Mouse (Mus musculus): Measurements from ENCODE around the gene Ppfibp1. TPM values are rescaled to one million over a fixed set of nuclear protein-coding genes. Genes with fewer than 3 reads are reported as not detected.

Ppfibp1 gene
- polyA plus RNA-seq, 1 experiment from 2014 or later: 16.0 TPM

DNA sequence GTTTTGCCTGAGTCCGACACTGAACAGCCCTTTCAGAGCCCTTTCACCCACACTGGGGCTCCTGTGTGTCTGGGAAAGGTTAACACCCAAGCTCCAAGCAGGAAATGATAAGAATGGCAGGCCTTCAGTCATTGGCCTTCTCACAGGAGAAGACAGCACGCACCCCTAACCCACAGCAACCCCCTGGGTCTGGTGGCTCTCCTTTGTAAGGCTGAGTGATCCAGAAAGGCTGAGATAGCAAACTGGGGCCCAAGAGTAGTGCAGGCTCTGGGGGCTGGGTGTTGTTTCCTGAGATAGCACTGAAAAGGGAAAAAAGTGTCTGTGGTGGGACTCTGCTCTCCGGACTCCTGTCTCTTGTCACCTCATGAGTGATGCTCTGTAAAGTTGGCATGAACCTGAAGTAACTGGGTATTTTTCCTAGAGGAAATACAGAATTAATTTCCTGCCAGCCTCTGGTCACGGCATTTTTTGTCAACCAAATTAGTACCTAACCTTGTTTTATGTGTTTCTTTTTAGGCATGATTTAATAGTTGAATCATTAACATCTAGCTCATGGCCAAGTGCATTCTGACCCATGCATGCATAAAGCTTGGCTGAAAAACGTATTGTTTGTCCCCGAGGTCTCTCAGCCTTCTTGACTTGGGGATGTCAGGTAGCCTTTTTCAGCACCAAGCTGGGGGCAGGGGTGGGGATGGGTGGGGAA lies 58.2 kb downstream of the Ppfibp1 start:
- Histone ChIP-seq H3K36me3 (replicated peaks; ENCODE audit: control insufficient read depth, insufficient read depth) (no peaks in the 10 kb centered on the region), H3K4me3 (replicated peaks; ENCODE audit: low read length) (no peak overlapping the region), H3K9me3 (ENCODE audit: control insufficient read depth, low read length) (no peaks in the 10 kb centered on the region), H3K4me1 (replicated peaks; ENCODE audit: control insufficient read depth, insufficient read depth, low read length) (peaks cover 5% of the 10 kb centered on the region), H3K27me3 (ENCODE audit: control insufficient read depth, insufficient read depth, low read length) (no peaks in the 10 kb centered on the region), H3K27ac (no peak overlapping the region), H3K9ac (no peak overlapping the region), H3K4me2 (replicated peaks) (no peak overlapping the region)
- ATAC-seq (ENCODE audit: low FRiP score) (no peak), DNase-seq (ENCODE audit: low spot score) (no peak)
- WGBS: 69% methylated on average over 6 of the region's 6 CpGs

DNA sequence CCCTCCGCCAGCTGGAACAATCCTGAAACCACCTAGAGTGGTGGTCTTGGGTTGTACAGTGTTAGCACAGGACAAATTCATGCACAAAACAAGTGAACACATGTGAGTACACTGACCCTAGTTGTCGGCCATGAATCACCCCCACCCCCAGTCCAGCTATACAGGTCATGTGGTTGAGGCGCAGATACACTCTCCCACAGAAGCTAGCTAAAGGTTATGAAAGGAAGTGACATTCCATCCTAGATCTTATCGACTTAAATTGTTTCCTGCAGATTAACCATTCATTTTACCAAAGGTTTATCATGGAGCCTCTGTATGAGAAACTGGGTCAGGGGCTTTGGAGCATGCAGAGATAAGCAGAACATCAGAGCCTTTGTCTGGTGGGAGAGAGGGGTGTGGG lies 58.9 kb downstream of the Ppfibp1 start:
- H3K27me3 ChIP-seq (ENCODE audit: control insufficient read depth, insufficient read depth, low read length): no peaks in the 10 kb centered on the region
- WGBS: 87% methylated on average over 4 of the region's 4 CpGs

DNA sequence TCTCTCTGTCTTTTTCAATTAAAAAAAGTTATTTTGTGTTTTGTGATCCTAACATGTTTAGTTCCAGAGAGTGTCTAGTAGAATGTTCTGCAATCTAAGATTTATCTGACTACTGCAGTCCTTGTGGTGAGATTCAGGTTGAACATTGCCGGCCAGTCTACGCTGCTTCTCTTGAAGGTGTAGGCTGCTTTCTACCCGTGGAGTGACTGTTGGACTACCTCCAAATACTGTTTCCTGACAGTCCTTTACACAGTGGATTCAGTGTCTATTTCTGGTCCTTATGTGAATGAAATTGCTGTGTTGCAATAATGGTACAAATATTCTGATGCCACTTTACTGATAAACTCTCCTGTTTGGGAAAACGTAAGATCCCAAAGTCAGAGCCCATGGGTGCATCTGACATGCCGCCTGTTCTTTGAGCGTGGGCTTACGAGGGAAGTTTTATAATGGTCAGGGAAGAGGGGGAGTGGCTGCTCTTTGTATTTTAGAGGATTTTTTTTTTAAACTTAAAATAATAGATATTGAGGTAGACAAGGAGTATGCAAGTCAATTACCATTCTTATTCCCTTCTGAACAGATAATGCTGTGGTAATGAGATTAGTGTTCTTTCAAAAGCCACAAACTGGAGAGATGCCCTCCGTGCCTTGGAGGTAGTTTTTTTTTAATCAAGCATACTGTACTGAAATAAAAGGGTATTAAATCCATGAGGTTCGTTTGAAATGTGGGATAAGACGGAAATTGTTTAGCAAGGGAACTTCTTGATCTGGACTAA lies 61.6 kb downstream of the Ppfibp1 start:
- Histone ChIP-seq H3K4me1 (replicated peaks; ENCODE audit: control insufficient read depth, insufficient read depth, low read length) (peaks cover 5% of the 10 kb centered on the region), H3K36me3 (replicated peaks; ENCODE audit: control insufficient read depth, insufficient read depth) (no peaks in the 10 kb centered on the region), H3K9me3 (ENCODE audit: control insufficient read depth, low read length) (no peaks in the 10 kb centered on the region), H3K27ac (no peak overlapping the region), H3K27me3 (ENCODE audit: control insufficient read depth, insufficient read depth, low read length) (no peaks in the 10 kb centered on the region), H3K4me3 (replicated peaks; ENCODE audit: low read length) (no peak overlapping the region), H3K9ac (no peak overlapping the region), H3K4me2 (replicated peaks) (no peak overlapping the region)
- WGBS: 59% methylated on average over 10 of the region's 10 CpGs
- DNase-seq (ENCODE audit: low spot score) (no peak), ATAC-seq (ENCODE audit: low FRiP score) (no peak)

More for the DNA sequence above, 58.9 kb downstream of the Ppfibp1 start:
- Histone ChIP-seq H3K4me2 (replicated peaks) (no peak overlapping the region), H3K27ac (no peak overlapping the region), H3K9ac (no peak overlapping the region), H3K4me1 (replicated peaks; ENCODE audit: control insufficient read depth, insufficient read depth, low read length) (peaks cover 5% of the 10 kb centered on the region), H3K36me3 (replicated peaks; ENCODE audit: control insufficient read depth, insufficient read depth) (no peaks in the 10 kb centered on the region), H3K4me3 (replicated peaks; ENCODE audit: low read length) (no peak overlapping the region), H3K9me3 (ENCODE audit: control insufficient read depth, low read length) (no peaks in the 10 kb centered on the region)
- no peak for ATAC-seq (ENCODE audit: low FRiP score)
- DNase-seq (ENCODE audit: low spot score): no peak

DNA sequence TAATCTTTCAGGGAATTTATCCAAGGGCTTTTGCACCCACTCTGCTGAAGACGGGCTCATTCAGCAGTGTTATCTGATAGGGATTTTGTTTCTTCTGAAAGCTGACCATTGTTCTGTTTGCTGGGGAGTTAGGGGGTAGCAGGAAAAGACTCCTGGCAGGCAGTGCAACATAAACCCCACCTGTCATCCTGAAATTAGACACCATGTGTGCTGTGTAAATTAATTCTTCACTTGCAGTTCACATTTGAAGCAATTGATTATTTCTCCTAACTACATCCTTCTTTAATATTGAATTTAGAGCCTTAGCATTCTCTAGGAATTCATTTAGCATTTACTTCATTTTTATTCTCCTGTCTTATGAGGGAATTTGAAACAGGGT lies 62.2 kb downstream of the Ppfibp1 start:
- no peak for ATAC-seq (ENCODE audit: low FRiP score)
- no peak overlapping the region for H3K9ac ChIP-seq
- WGBS: 28% methylated on average over 1 of the region's 1 CpGs
- H3K9me3 ChIP-seq (ENCODE audit: control insufficient read depth, low read length): no peaks in the 10 kb centered on the region
- no peak overlapping the region for H3K4me3 ChIP-seq (replicated peaks; ENCODE audit: low read length)
- no peak overlapping the region for H3K27ac ChIP-seq
- H3K36me3 ChIP-seq (replicated peaks; ENCODE audit: control insufficient read depth, insufficient read depth): no peaks in the 10 kb centered on the region
- DNase-seq (ENCODE audit: low spot score): no peak
- H3K4me2 ChIP-seq (replicated peaks): no peak overlapping the region
- no peaks in the 10 kb centered on the region for H3K27me3 ChIP-seq (ENCODE audit: control insufficient read depth, insufficient read depth, low read length)
- H3K4me1 ChIP-seq (replicated peaks; ENCODE audit: control insufficient read depth, insufficient read depth, low read length): peaks cover 5% of the 10 kb centered on the region

DNA sequence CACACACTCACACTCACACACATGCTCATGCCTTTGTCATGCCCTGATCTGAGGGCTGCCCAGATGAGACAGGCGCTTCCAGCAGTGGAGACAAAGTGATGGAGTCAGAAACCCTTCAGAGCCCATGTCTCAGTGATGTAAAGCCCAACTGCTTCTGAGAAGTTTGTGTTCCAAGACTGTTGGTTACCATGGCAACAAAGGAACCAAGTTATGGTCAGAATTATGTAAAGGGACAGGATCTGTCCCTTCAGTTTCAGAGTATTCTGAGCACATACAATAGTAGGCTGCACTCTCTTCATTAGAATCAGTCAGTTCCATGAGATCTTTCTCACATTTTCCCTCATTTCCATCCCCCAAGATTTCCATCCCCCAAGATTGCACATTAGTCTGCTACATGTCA lies 66.0 kb downstream of the Ppfibp1 start, which contains the start of gene 1700034J05Rik:
TSS of gene 1700034J05Rik (minus strand) at position 165 of the 400 bp plus-strand sequence.
- WGBS: 91% methylated on average over 1 of the region's 1 CpGs
- Histone ChIP-seq H3K9ac (no peak within 1 kb of the TSS), H3K27ac (no peak within 1 kb of the TSS), H3K27me3 (ENCODE audit: control insufficient read depth, insufficient read depth, low read length) (no peaks in the 10 kb centered on the region), H3K4me1 (replicated peaks; ENCODE audit: control insufficient read depth, insufficient read depth, low read length) (peaks cover 5% of the 10 kb centered on the region), H3K4me3 (replicated peaks; ENCODE audit: low read length) (no peak within 1 kb of the TSS), H3K4me2 (replicated peaks) (no peak within 1 kb of the TSS), H3K36me3 (replicated peaks; ENCODE audit: control insufficient read depth, insufficient read depth) (no peaks in the 10 kb centered on the region), H3K9me3 (ENCODE audit: control insufficient read depth, low read length) (no peaks in the 10 kb centered on the region)
- DNase-seq (ENCODE audit: low spot score) (no peak), ATAC-seq (ENCODE audit: low FRiP score) (no peak)

DNA sequence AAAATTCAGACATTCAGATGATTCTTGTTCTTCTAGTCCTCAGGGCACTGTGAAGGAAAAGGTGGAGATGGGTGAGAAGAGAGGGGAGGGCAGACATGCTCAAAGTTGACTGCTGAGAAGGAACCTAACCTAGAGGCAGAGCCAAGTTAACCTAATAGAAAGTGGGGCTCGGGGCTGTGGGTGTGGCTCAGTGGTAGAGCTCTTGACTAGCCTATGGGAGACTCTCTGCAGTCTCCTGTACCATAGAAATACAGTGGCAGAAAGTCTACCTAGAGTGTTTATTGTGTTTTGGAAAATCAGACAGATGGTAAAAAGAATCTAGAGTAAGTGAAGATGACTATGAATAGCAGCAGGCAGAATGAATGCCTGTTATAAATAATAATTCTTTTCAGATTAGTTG lies 67.2 kb downstream of the Ppfibp1 start:
- no peak overlapping the region for H3K27ac ChIP-seq
- no peak overlapping the region for H3K4me3 ChIP-seq (replicated peaks; ENCODE audit: low read length)
- H3K9me3 ChIP-seq (ENCODE audit: control insufficient read depth, low read length): no peaks in the 10 kb centered on the region
- peaks cover 1% of the 10 kb centered on the region for H3K4me1 ChIP-seq (replicated peaks; ENCODE audit: control insufficient read depth, insufficient read depth, low read length)
- WGBS: 85% methylated on average over 1 of the region's 1 CpGs
- H3K36me3 ChIP-seq (replicated peaks; ENCODE audit: control insufficient read depth, insufficient read depth): no peaks in the 10 kb centered on the region
- no peaks in the 10 kb centered on the region for H3K27me3 ChIP-seq (ENCODE audit: control insufficient read depth, insufficient read depth, low read length)
- no peak overlapping the region for H3K9ac ChIP-seq
- no peak for ATAC-seq (ENCODE audit: low FRiP score)
- no peak for DNase-seq (ENCODE audit: low spot score)
- H3K4me2 ChIP-seq (replicated peaks): no peak overlapping the region

DNA sequence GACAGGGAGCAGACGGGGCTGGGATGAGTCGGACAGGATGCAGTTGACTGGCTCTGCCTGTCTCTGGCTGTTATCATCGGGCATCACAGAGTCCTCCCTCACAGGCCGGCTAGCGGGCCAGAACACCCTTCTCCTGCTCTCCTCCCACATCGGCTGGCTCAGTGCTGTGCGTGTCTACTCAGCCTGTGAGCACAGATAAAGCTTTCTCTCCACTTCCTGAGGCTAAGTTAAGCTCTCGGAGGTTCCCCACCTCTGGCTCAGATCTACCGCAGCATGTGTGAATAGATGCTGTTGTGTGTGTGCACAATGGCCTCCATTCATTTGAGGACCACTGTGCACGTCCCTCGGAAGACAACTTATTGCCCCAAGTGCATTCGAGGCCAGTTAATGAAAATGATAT lies 67.6 kb downstream of the Ppfibp1 start:
- no peaks in the 10 kb centered on the region for H3K36me3 ChIP-seq (replicated peaks; ENCODE audit: control insufficient read depth, insufficient read depth)
- H3K27me3 ChIP-seq (ENCODE audit: control insufficient read depth, insufficient read depth, low read length): no peaks in the 10 kb centered on the region
- no peaks in the 10 kb centered on the region for H3K4me1 ChIP-seq (replicated peaks; ENCODE audit: control insufficient read depth, insufficient read depth, low read length)
- no peak overlapping the region for H3K27ac ChIP-seq
- 19% methylated on average over 12 of the region's 12 CpGs for WGBS
- no peak for DNase-seq (ENCODE audit: low spot score)
- H3K4me3 ChIP-seq (replicated peaks; ENCODE audit: low read length): no peak overlapping the region
- no peaks in the 10 kb centered on the region for H3K9me3 ChIP-seq (ENCODE audit: control insufficient read depth, low read length)
- no peak overlapping the region for H3K4me2 ChIP-seq (replicated peaks)
- no peak for ATAC-seq (ENCODE audit: low FRiP score)
- no peak overlapping the region for H3K9ac ChIP-seq

DNA sequence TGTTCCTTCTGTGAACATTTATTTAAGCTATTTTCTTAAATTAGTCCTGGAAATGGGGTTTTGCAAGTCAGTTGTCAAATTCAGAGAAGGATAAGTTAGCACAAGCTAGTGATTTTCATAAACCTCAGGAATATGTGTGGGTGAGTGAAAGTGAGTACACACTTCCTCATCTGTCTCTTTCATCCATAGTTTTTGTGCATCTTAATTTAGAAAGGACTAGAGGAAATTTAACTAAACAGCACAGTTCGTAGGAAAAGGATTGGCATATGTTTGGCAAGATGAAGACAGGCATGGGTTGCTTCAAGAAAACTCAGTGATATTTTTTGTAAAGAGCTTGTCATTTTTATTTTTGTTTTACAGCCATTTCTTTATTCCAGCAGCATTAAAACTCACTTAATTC lies 68.7 kb downstream of the Ppfibp1 start:
- no peaks in the 10 kb centered on the region for H3K27me3 ChIP-seq (ENCODE audit: control insufficient read depth, insufficient read depth, low read length)
- ATAC-seq (ENCODE audit: low FRiP score) (no peak), DNase-seq (ENCODE audit: low spot score) (no peak)
- H3K4me2 ChIP-seq (replicated peaks): no peak overlapping the region
- H3K4me3 ChIP-seq (replicated peaks; ENCODE audit: low read length): no peak overlapping the region
- no peak overlapping the region for H3K9ac ChIP-seq
- no peaks in the 10 kb centered on the region for H3K9me3 ChIP-seq (ENCODE audit: control insufficient read depth, low read length)
- H3K4me1 ChIP-seq (replicated peaks; ENCODE audit: control insufficient read depth, insufficient read depth, low read length): no peaks in the 10 kb centered on the region
- no peaks in the 10 kb centered on the region for H3K36me3 ChIP-seq (replicated peaks; ENCODE audit: control insufficient read depth, insufficient read depth)
- WGBS: 87% methylated on average over 1 of the region's 1 CpGs
- H3K27ac ChIP-seq: no peak overlapping the region

DNA sequence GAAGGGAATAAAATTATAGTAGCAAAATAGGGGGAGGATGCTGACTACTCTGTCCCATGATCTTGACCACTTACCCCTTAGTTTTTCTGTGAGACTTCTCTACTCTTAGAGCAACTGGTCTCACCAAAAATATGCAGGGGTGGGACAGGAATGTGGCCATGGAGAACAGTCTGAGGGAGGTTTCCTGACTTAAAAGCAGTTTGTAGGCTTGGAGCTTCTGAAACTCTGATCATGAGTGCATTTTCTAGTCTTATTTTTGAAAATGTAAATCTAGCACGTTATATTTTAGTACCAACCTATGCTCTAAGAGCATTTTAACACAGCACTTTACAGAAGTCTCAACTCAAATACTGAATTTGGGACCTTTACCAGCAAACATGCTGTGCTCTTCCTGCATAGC lies 70.4 kb downstream of the Ppfibp1 start:
- no peak for DNase-seq (ENCODE audit: low spot score)
- Histone ChIP-seq H3K9ac (no peak overlapping the region), H3K9me3 (ENCODE audit: control insufficient read depth, low read length) (no peaks in the 10 kb centered on the region), H3K27me3 (ENCODE audit: control insufficient read depth, insufficient read depth, low read length) (no peaks in the 10 kb centered on the region), H3K4me2 (replicated peaks) (no peak overlapping the region), H3K4me1 (replicated peaks; ENCODE audit: control insufficient read depth, insufficient read depth, low read length) (no peaks in the 10 kb centered on the region), H3K4me3 (replicated peaks; ENCODE audit: low read length) (no peak overlapping the region), H3K27ac (no peak overlapping the region), H3K36me3 (replicated peaks; ENCODE audit: control insufficient read depth, insufficient read depth) (no peaks in the 10 kb centered on the region)
- ATAC-seq (ENCODE audit: low FRiP score): no peak
- 84% methylated on average over 1 of the region's 1 CpGs for WGBS
